26 mouse cellular contexts compared by ENCODE assay signal in genomic region chr1:59406741-59407306, GRCm38 (mm10).
A peak's percentile ranks its signal among the peaks of the same experiment; 100 is the strongest.
DNase-seq lines count a peak whose midpoint lies in the region; ATAC-seq and TF ChIP-seq lines count a peak whose summit lies in the region.
"Had no signal": no experiment of that assay in that cellular context is flagged by ENCODE, and none has a peak within 500 bp of the region (broad histone marks: within the 10 kb centered on the region; RNA-seq: fewer than 3 reads in every experiment).

No protein-coding gene starts in this region.

- no peak for TF ChIP-seq POLR2A in heart, adult 2 months (IDR thresholded peaks at IDR 0.05; ENCODE audit: insufficient read depth, low read depth, low read length)

- no peaks in the 10 kb centered on the region for H3K36me3 ChIP-seq in midbrain, embryonic 10.5 days
- H3K36me3 ChIP-seq in midbrain, embryonic 13.5 days, result no peaks in the 10 kb centered on the region
- no peaks in the 10 kb centered on the region for H3K36me3 ChIP-seq in embryonic facial prominence, embryonic 10.5 days (replicated peaks)
- no peaks in the 10 kb centered on the region for H3K36me3 ChIP-seq in heart, adult 2 months (ENCODE audit: control insufficient read depth, insufficient read depth, low read length)
- H3K36me3 ChIP-seq: embryonic facial prominence, embryonic 15.5 days; forebrain, embryonic 15.5 days; G1E; liver, embryonic 12.5 days; midbrain, embryonic 15.5 days had no signal

- H3K79me2 ChIP-seq in heart, adult 2 months (replicated peaks; ENCODE audit: control insufficient read depth, insufficient read depth, low read length), result no peaks in the 10 kb centered on the region

- intact Hi-C loops in heart, adult 2 months (cut with DNase I), result no loop called here

- no peak overlapping the region for H3K4me3 ChIP-seq in midbrain, embryonic 10.5 days
- H3K4me3 ChIP-seq in midbrain, embryonic 13.5 days (replicated peaks), result no peak overlapping the region
- H3K4me3 ChIP-seq in embryonic facial prominence, embryonic 10.5 days, result no peak overlapping the region
- H3K4me3 ChIP-seq in heart, adult 2 months, result no peak overlapping the region
- H3K4me3 ChIP-seq: embryonic facial prominence, embryonic 15.5 days; forebrain, embryonic 15.5 days; liver, embryonic 12.5 days; midbrain, embryonic 15.5 days; myocyte had no signal

- H3K9me3 ChIP-seq in midbrain, embryonic 10.5 days (replicated peaks), result no peaks in the 10 kb centered on the region
- no peaks in the 10 kb centered on the region for H3K9me3 ChIP-seq in midbrain, embryonic 13.5 days
- no peaks in the 10 kb centered on the region for H3K9me3 ChIP-seq in embryonic facial prominence, embryonic 10.5 days
- H3K9me3 ChIP-seq: embryonic facial prominence, embryonic 15.5 days; forebrain, embryonic 15.5 days; G1E; liver, embryonic 12.5 days; midbrain, embryonic 15.5 days had no signal

- ATAC-seq in midbrain, embryonic 13.5 days, result no peak
- ATAC-seq: forebrain, embryonic 15.5 days; inflammation-experienced regulatory T-cells, adult 6 months; liver, embryonic 12.5 days; midbrain, embryonic 15.5 days; Patski had no signal

- 0 out of 2 replicates have a peak overlapping the region, but pooled peaks have one; percentile 13 for H3K27ac ChIP-seq in midbrain, embryonic 10.5 days (replicated peaks)
- H3K27ac ChIP-seq in midbrain, embryonic 13.5 days, result no peak overlapping the region
- 0 out of 2 replicates have a peak overlapping the region, but pooled peaks have one; percentile 44 for H3K27ac ChIP-seq in embryonic facial prominence, embryonic 10.5 days (replicated peaks)
- H3K27ac ChIP-seq in heart, adult 2 months, result no peak overlapping the region
- H3K27ac ChIP-seq: embryonic facial prominence, embryonic 15.5 days; forebrain, embryonic 15.5 days; hindbrain, embryonic 14.5 days; kidney, postnatal 0 days; liver, embryonic 12.5 days; midbrain, embryonic 15.5 days had no signal

- no peak for TF ChIP-seq EP300 in heart, adult 2 months (IDR thresholded peaks at IDR 0.05; ENCODE audit: insufficient read depth, low read depth, low read length)

- peak; percentile 34 for DNase-seq in midbrain, embryonic 10.5 days (ENCODE audit: low spot score)
- DNase-seq in cerebellum, adult 8-10 months, result peak; percentile 45
- peak; percentile 54 to 65 for DNase-seq in cerebellum, postnatal 25 days
- DNase-seq in embryonic facial prominence, embryonic 10.5 days (ENCODE audit: low spot score), result peak; percentile 49
- no peak for DNase-seq in heart, adult 2 months
- DNase-seq in heart, adult 11 months, result no peak
- DNase-seq: adrenal gland, postnatal 36 days; B cell, adult 2 months; gastrocnemius, postnatal 10 days; kidney, adult 18-20 months; lung, adult 2 months; right cerebral cortex, adult 18-20 months; thymus, adult 18-20 months; thymus, postnatal 36 days had no signal

- TF ChIP-seq CTCF in heart, adult 2 months (IDR thresholded peaks at IDR 0.05), result no peak

- no peak overlapping the region for H3K9ac ChIP-seq in midbrain, embryonic 13.5 days (replicated peaks)
- no peak overlapping the region for H3K9ac ChIP-seq in heart, adult 2 months (ENCODE audit: low read depth, low read length)
- H3K9ac ChIP-seq: embryonic facial prominence, embryonic 15.5 days; forebrain, embryonic 15.5 days; hindbrain, embryonic 14.5 days; liver, embryonic 12.5 days; midbrain, embryonic 15.5 days had no signal

- H3K4me2 ChIP-seq in midbrain, embryonic 13.5 days (replicated peaks), result no peak overlapping the region
- H3K4me2 ChIP-seq: embryonic facial prominence, embryonic 15.5 days; forebrain, embryonic 15.5 days; hindbrain, embryonic 14.5 days; liver, embryonic 12.5 days; midbrain, embryonic 15.5 days had no signal

- peaks cover 20% of the 10 kb centered on the region for H3K4me1 ChIP-seq in midbrain, embryonic 10.5 days
- no peaks in the 10 kb centered on the region for H3K4me1 ChIP-seq in midbrain, embryonic 13.5 days (replicated peaks)
- H3K4me1 ChIP-seq in embryonic facial prominence, embryonic 10.5 days, result peaks cover 30% of the 10 kb centered on the region
- H3K4me1 ChIP-seq in heart, adult 2 months (ENCODE audit: control insufficient read depth, insufficient read depth, low read length), result no peaks in the 10 kb centered on the region; the same call in 1 of the 2 replicates
- H3K4me1 ChIP-seq: forebrain, embryonic 15.5 days; midbrain, embryonic 15.5 days had no signal

- H3K27me3 ChIP-seq in midbrain, embryonic 10.5 days (ENCODE audit: low read depth, poor library complexity, severe bottlenecking), result peaks cover 35% of the 10 kb centered on the region
- no peaks in the 10 kb centered on the region for H3K27me3 ChIP-seq in midbrain, embryonic 13.5 days
- peaks cover 3% of the 10 kb centered on the region; the same call in 1 of the 2 replicates for H3K27me3 ChIP-seq in embryonic facial prominence, embryonic 10.5 days (replicated peaks; ENCODE audit: low read depth, poor library complexity, severe bottlenecking)
- no peaks in the 10 kb centered on the region for H3K27me3 ChIP-seq in heart, adult 2 months (ENCODE audit: control insufficient read depth, insufficient read depth, low read length)
- H3K27me3 ChIP-seq: CH12.LX; embryonic facial prominence, embryonic 15.5 days; forebrain, embryonic 15.5 days; liver, embryonic 12.5 days; midbrain, embryonic 15.5 days; Patski had no signal

- WGBS in midbrain, embryonic 10.5 days, result 14% methylated on average over 6 of the region's 6 CpGs
- 16% methylated on average over 6 of the region's 6 CpGs for WGBS in midbrain, embryonic 13.5 days
- 17% methylated on average over 6 of the region's 6 CpGs for WGBS in embryonic facial prominence, embryonic 10.5 days
- 62% methylated on average over 6 of the region's 6 CpGs for WGBS in heart, adult 2 months

Comparison
In these comparisons a context has a peak if more than half of its experiments do, and no peak if none do; other contexts are left out.
1. H3K27ac ChIP-seq: peak in midbrain, embryonic 10.5 days (single experiment) and embryonic facial prominence, embryonic 10.5 days (single experiment); none in midbrain, embryonic 13.5 days (single experiment) and heart, adult 2 months (single experiment).
2. DNase-seq: peak in midbrain, embryonic 10.5 days (single experiment), cerebellum, adult 8-10 months (single experiment), cerebellum, postnatal 25 days (2 of 2) and embryonic facial prominence, embryonic 10.5 days (single experiment); none in heart, adult 2 months (0 of 2) and heart, adult 11 months (single experiment).